In genomic region chr6:95223537-95223936, GRCm38 (mm10) we compare ENCODE assay signal across 9 mouse cellular contexts.
DNase-seq lines count a peak whose midpoint lies in the region; ATAC-seq and TF ChIP-seq lines count a peak whose summit lies in the region.
"Had no signal": no experiment of that assay in that cellular context is flagged by ENCODE, and none has a peak within 500 bp of the region (broad histone marks: within the 10 kb centered on the region; RNA-seq: fewer than 3 reads in every experiment).

No protein-coding gene starts in this region.

- intact Hi-C loops in gastrocnemius, postnatal 36 days (cut with DNase I): loop anchor here (5.0 kb wide), 1 partner anchor 1779 kb away; no protein-coding TSS in a partner anchor

- H3K4me3 ChIP-seq in C2C12 (ENCODE audit: insufficient read depth, poor library complexity, severe bottlenecking): no peak overlapping the region
- H3K4me3 ChIP-seq in liver, embryonic 14.5 days (ENCODE audit: insufficient read depth in 1 of 2, low read depth in 2 of 2, low read length in 2 of 2): no peak overlapping the region
- H3K4me3 ChIP-seq: heart, embryonic 13.5 days had no signal

- no peak for ATAC-seq in liver, embryonic 14.5 days (ENCODE audit: insufficient read depth)

- no peak overlapping the region for H3K27ac ChIP-seq in liver, embryonic 14.5 days
- H3K27ac ChIP-seq: heart, embryonic 13.5 days had no signal

- no peaks in the 10 kb centered on the region for H3K79me2 ChIP-seq in C2C12 (ENCODE audit: control insufficient read depth, insufficient read depth)

- 18% methylated on average over 7 of the region's 7 CpGs for WGBS in liver, embryonic 14.5 days (ENCODE audit: insufficient replicate concordance)

- DNase-seq in adrenal gland, adult 2 months: peak; percentile 77
- DNase-seq in embryo, embryonic 10 days (ENCODE audit: low spot score): peak; percentile 92
- DNase-seq in gastrocnemius, postnatal 36 days: peak; percentile 56 to 65
- peak; percentile 91 for DNase-seq in kidney, postnatal 10 days
- peak; percentile 12 to 37 (median 16) for DNase-seq in liver, embryonic 14.5 days (ENCODE audit: low read depth in 3 of 3, low spot score in 3 of 3)
- peak; percentile 91 for DNase-seq in ovary, postnatal 14 days (ENCODE audit: low spot score)
- peak; percentile 22 to 66 for DNase-seq in thymus, postnatal 10 days (ENCODE audit: low spot score in 2 of 2)

- H3K36me3 ChIP-seq in C2C12 (ENCODE audit: control insufficient read depth, insufficient read depth): no peaks in the 10 kb centered on the region
- H3K36me3 ChIP-seq in liver, embryonic 14.5 days (replicated peaks; ENCODE audit: control insufficient read depth, insufficient read depth, low read depth): no peaks in the 10 kb centered on the region
- H3K36me3 ChIP-seq: heart, embryonic 13.5 days had no signal

- no peak overlapping the region for H3ac ChIP-seq in C2C12 (ENCODE audit: control insufficient read depth, insufficient read length, low read depth)

- TF ChIP-seq EP300 in liver, embryonic 14.5 days (IDR thresholded peaks at IDR 0.05; ENCODE audit: low read depth): no peak

- no peaks in the 10 kb centered on the region for H3K9me3 ChIP-seq in liver, embryonic 14.5 days (ENCODE audit: control insufficient read depth, low read length)
- H3K9me3 ChIP-seq: heart, embryonic 13.5 days had no signal

- H3K79me3 ChIP-seq in C2C12 (ENCODE audit: low read depth): no peaks in the 10 kb centered on the region

- no peak overlapping the region for H3K4me2 ChIP-seq in liver, embryonic 14.5 days (ENCODE audit: low read depth)
- H3K4me2 ChIP-seq: heart, embryonic 13.5 days had no signal

- H3K4me1 ChIP-seq in liver, embryonic 14.5 days (replicated peaks; ENCODE audit: control insufficient read depth in 2 of 2, insufficient read depth in 2 of 2, low read length in 1 of 2): no peaks in the 10 kb centered on the region
- H3K4me1 ChIP-seq: heart, embryonic 13.5 days had no signal

- H3K27me3 ChIP-seq in C2C12 (ENCODE audit: control insufficient read depth, insufficient read depth, insufficient read length): no peaks in the 10 kb centered on the region
- H3K27me3 ChIP-seq in liver, embryonic 14.5 days (ENCODE audit: control insufficient read depth, insufficient read depth, low read length): no peaks in the 10 kb centered on the region
- H3K27me3 ChIP-seq: heart, embryonic 13.5 days had no signal

- H3K9ac ChIP-seq in liver, embryonic 14.5 days (replicated peaks): no peak overlapping the region
- H3K9ac ChIP-seq: heart, embryonic 13.5 days had no signal

- peak; percentile 88 for TF ChIP-seq CTCF in C2C12 (IDR thresholded peaks at IDR 0.05; ENCODE audit: control insufficient read depth, insufficient read depth, insufficient read length)
- peak; percentile 85 for TF ChIP-seq CTCF in liver, embryonic 14.5 days (IDR thresholded peaks at IDR 0.05; ENCODE audit: low read depth)

TF ChIP-seq in C2C12, 6 proteins besides CTCF, POLR2A, EP300 and RAD21:
- TF ChIP-seq MAX (IDR thresholded peaks at IDR 0.05) (no peak), MYOG (IDR thresholded peaks at IDR 0.05; ENCODE audit: control insufficient read depth, extremely low read depth, insufficient read length) (no peak), USF1 (IDR thresholded peaks at IDR 0.05; ENCODE audit: low read depth) (no peak), FOSL1 (IDR thresholded peaks at IDR 0.05; ENCODE audit: insufficient read depth, low read length, poor library complexity, severe bottlenecking) (no peak), MYOD1 (IDR thresholded peaks at IDR 0.05; ENCODE audit: control insufficient read depth, insufficient read length, low read depth) (no peak), CEBPB (IDR thresholded peaks at IDR 0.05; ENCODE audit: low read depth) (no peak)

Comparison
In these comparisons a context has a peak if more than half of its experiments do, and no peak if none do; other contexts are left out.
1. DNase-seq: peak in every context shown above with its lines; median percentile 92 in embryo, embryonic 10 days; 91 in kidney, postnatal 10 days; 91 in ovary, postnatal 14 days; 77 in adrenal gland, adult 2 months; 60 in gastrocnemius, postnatal 36 days; 44 in thymus, postnatal 10 days; 16 in liver, embryonic 14.5 days.